Mouse (Mus musculus) intestine, postnatal 0 days (tissue): ENCODE measurements around the gene Ephb2. TPM values are rescaled to one million over a fixed set of nuclear protein-coding genes. Genes with fewer than 3 reads are reported as not detected.

Experiments used
- ATAC-seq: fragments of 200-750 bp; cut with Nextera tagmentation; 2 replicates; pipeline ENCODE4 v1.8.0; 2017; ENCODE audit warnings: mild to moderate bottlenecking, moderate TSS enrichment, moderate library complexity
- H3K27ac ChIP-seq: fragments of 300-500 bp; sonication (generic); 2 replicates; pipeline ENCODE4 v1.5.1; 2014; ENCODE audit warnings: mild to moderate bottlenecking, low read depth, low read length, moderate library complexity
- H3K27me3 ChIP-seq: fragments of 300-500 bp; sonication (generic); replicated peaks from 2 replicates; pipeline ENCODE4 v1.6.1; 2014; ENCODE audit warnings: low read length, mixed read lengths; ENCODE audit not compliant: control insufficient read depth, insufficient read depth
- H3K36me3 ChIP-seq: fragments of 300-500 bp; sonication (generic); 2 replicates; pipeline ENCODE4 v1.6.1; 2014; ENCODE audit warnings: mild to moderate bottlenecking, moderate library complexity; ENCODE audit not compliant: control insufficient read depth, insufficient read depth
- H3K4me1 ChIP-seq: fragments of 300-500 bp; sonication (generic); replicated peaks from 2 replicates; pipeline ENCODE4 v1.6.1; 2014; ENCODE audit warnings: antibody characterized with exemption, low read length, mixed read lengths; ENCODE audit not compliant: control insufficient read depth, insufficient read depth
- H3K4me2 ChIP-seq: fragments of 300-500 bp; sonication (generic); replicated peaks from 2 replicates; pipeline ENCODE4 v1.6.1; 2014; ENCODE audit warnings: low read depth, mild to moderate bottlenecking, moderate library complexity
- H3K4me3 ChIP-seq: fragments of 300-500 bp; sonication (generic); 2 replicates; pipeline ENCODE4 v1.5.1; 2014; ENCODE audit warnings: low read depth, low read length
- H3K9ac ChIP-seq: fragments of 300-500 bp; sonication (generic); 2 replicates; pipeline ENCODE4 v1.6.1; 2014; ENCODE audit warnings: mild to moderate bottlenecking, low read depth, low read length
- H3K9me3 ChIP-seq: fragments of 300-500 bp; sonication (generic); 2 replicates; pipeline ENCODE4 v1.6.1; 2016; ENCODE audit warnings: mixed run types; ENCODE audit not compliant: control insufficient read depth
- CTCF ChIP-seq: sonication (generic); IDR thresholded peaks from 2 replicates; pipeline ENCODE4 v1.5.1; 2016; ENCODE audit warnings: low read depth, mild to moderate bottlenecking, control low read depth, antibody characterized with exemption, moderate library complexity
- WGBS: fragments of 180-500 bp; shearing (Covaris S2); extraction: QIAGEN DNeasy Blood & Tissue Kit; methylation state at CpG from one replicate; pipeline ENCODE4 v1.1.7; 2014; 5-methylcytosine and 5-hydroxymethylcytosine counted together
- polyA plus RNA-seq: library from polyadenylated mRNA; unstranded; fragments of >200 nt; fragmentation: Nextera tagmentation; extraction: Ambion mirVana; gene quantifications from 2 replicates; pipeline ENCODE4 v1.2.1, GENCODE M21; 2015

The Ephb2 gene
- polyA plus RNA-seq, 1 experiment from 2014 or later: 5.7 TPM

GRCm38 (mm10) chr4:136787357-136787756 is 48.4 kb downstream of the Ephb2 start:
- Histone ChIP-seq H3K4me1 (no peaks in the 10 kb centered on the region), H3K27me3 (no peaks in the 10 kb centered on the region), H3K4me3 (no peak overlapping the region), H3K4me2 (no peak overlapping the region), H3K27ac (no peak overlapping the region), H3K9me3 (no peaks in the 10 kb centered on the region), H3K36me3 (no peaks in the 10 kb centered on the region), H3K9ac (no peak overlapping the region)
- no peak for TF ChIP-seq CTCF
- WGBS: 65% methylated on average over 4 of the region's 4 CpGs
- ATAC-seq: no peak

GRCm38 (mm10) chr4:136786453-136787276 is 49.1 kb downstream of the Ephb2 start:
- WGBS: 68% methylated on average over 26 of the region's 26 CpGs
- H3K9ac ChIP-seq: no peak overlapping the region
- H3K9me3 ChIP-seq: no peaks in the 10 kb centered on the region
- no peak for TF ChIP-seq CTCF
- H3K27me3 ChIP-seq: no peaks in the 10 kb centered on the region
- H3K4me1 ChIP-seq: no peaks in the 10 kb centered on the region
- ATAC-seq: no peak
- H3K4me2 ChIP-seq: no peak overlapping the region
- no peak overlapping the region for H3K4me3 ChIP-seq
- no peaks in the 10 kb centered on the region for H3K36me3 ChIP-seq
- no peak overlapping the region for H3K27ac ChIP-seq

GRCm38 (mm10) chr4:136783552-136784150 is 52.1 kb downstream of the Ephb2 start:
- H3K27ac ChIP-seq: no peak overlapping the region

GRCm38 (mm10) chr4:136782579-136782925 is 53.2 kb downstream of the Ephb2 start:
- H3K36me3 ChIP-seq: no peaks in the 10 kb centered on the region
- H3K27me3 ChIP-seq: no peaks in the 10 kb centered on the region
- H3K27ac ChIP-seq: no peak overlapping the region
- H3K9me3 ChIP-seq: no peaks in the 10 kb centered on the region
- WGBS: 100% methylated on average over 1 of the region's 1 CpGs
- H3K4me3 ChIP-seq: no peak overlapping the region
- no peaks in the 10 kb centered on the region; the same call in 1 of the 2 replicates for H3K4me1 ChIP-seq
- no peak overlapping the region for H3K4me2 ChIP-seq
- no peak for ATAC-seq
- H3K9ac ChIP-seq: no peak overlapping the region
- no peak for TF ChIP-seq CTCF

More at GRCm38 (mm10) chr4:136783552-136784150, 52.1 kb downstream of the Ephb2 start:
- ATAC-seq: no peak
- H3K4me3 ChIP-seq: no peak overlapping the region
- H3K27me3 ChIP-seq: no peaks in the 10 kb centered on the region
- no peak overlapping the region for H3K4me2 ChIP-seq
- H3K9me3 ChIP-seq: no peaks in the 10 kb centered on the region
- no peak overlapping the region for H3K9ac ChIP-seq
- no peaks in the 10 kb centered on the region for H3K36me3 ChIP-seq
- H3K4me1 ChIP-seq: no peaks in the 10 kb centered on the region; the same call in 1 of the 2 replicates
- TF ChIP-seq CTCF: no peak
- 57% methylated on average over 22 of the region's 22 CpGs for WGBS

GRCm38 (mm10) chr4:136781868-136782578 is 53.8 kb downstream of the Ephb2 start:
- H3K36me3 ChIP-seq: no peaks in the 10 kb centered on the region

GRCm38 (mm10) chr4:136780201-136780895 is 55.4 kb downstream of the Ephb2 start:
- Histone ChIP-seq H3K9me3 (no peaks in the 10 kb centered on the region), H3K36me3 (no peaks in the 10 kb centered on the region), H3K4me2 (peak overlapping the region; percentile 40), H3K4me3 (no peak overlapping the region), H3K4me1 (peaks cover 5% of the 10 kb centered on the region; the same call in 1 of the 2 replicates), H3K27me3 (no peaks in the 10 kb centered on the region), H3K9ac (peak overlapping the region; percentile 31; the same call in 1 of the 2 replicates), H3K27ac (peak overlapping the region; percentile 35; the same call in 1 of the 2 replicates)
- TF ChIP-seq CTCF: no peak
- peak; percentile 65; the same call in 1 of the 2 replicates for ATAC-seq
- WGBS: 52% methylated on average over 20 of the region's 20 CpGs

More at GRCm38 (mm10) chr4:136781868-136782578, 53.8 kb downstream of the Ephb2 start:
- H3K4me2 ChIP-seq: no peak overlapping the region
- H3K9ac ChIP-seq: no peak overlapping the region
- H3K4me3 ChIP-seq: no peak overlapping the region
- no peak overlapping the region for H3K27ac ChIP-seq
- no peak for TF ChIP-seq CTCF
- H3K27me3 ChIP-seq: no peaks in the 10 kb centered on the region
- no peaks in the 10 kb centered on the region; the same call in 1 of the 2 replicates for H3K4me1 ChIP-seq
- H3K9me3 ChIP-seq: no peaks in the 10 kb centered on the region
- ATAC-seq: no peak
- WGBS: 65% methylated on average over 13 of the region's 13 CpGs
